10 mouse cellular contexts compared by ENCODE assay signal in genomic region chr5:103420568-103420967, GRCm38 (mm10). TPM values are rescaled to one million over a fixed set of nuclear protein-coding genes. Genes with fewer than 3 reads are reported as not detected.
DNase-seq lines count a peak whose midpoint lies in the region; ATAC-seq and TF ChIP-seq lines count a peak whose summit lies in the region.
"Had no signal": no experiment of that assay in that cellular context is flagged by ENCODE, and none has a peak within 500 bp of the region (broad histone marks: within the 10 kb centered on the region; RNA-seq: fewer than 3 reads in every experiment).

No protein-coding gene starts in this region.

- no peaks in the 10 kb centered on the region for H3K36me3 ChIP-seq in forebrain, embryonic 11.5 days (ENCODE audit: control insufficient read depth, insufficient read depth, low read length)
- no peaks in the 10 kb centered on the region for H3K36me3 ChIP-seq in forebrain, postnatal 0 days (ENCODE audit: insufficient read depth)
- H3K36me3 ChIP-seq in embryonic facial prominence, embryonic 10.5 days (replicated peaks) = no peaks in the 10 kb centered on the region
- H3K36me3 ChIP-seq in kidney, postnatal 0 days (ENCODE audit: insufficient read depth, low read length) = no peaks in the 10 kb centered on the region

- no peaks in the 10 kb centered on the region for H3K27me3 ChIP-seq in forebrain, embryonic 11.5 days (ENCODE audit: control insufficient read depth, insufficient read depth, low read length)
- H3K27me3 ChIP-seq in forebrain, postnatal 0 days (ENCODE audit: insufficient read depth, low read length) = no peaks in the 10 kb centered on the region
- peaks cover 19% of the 10 kb centered on the region for H3K27me3 ChIP-seq in embryonic facial prominence, embryonic 10.5 days (replicated peaks; ENCODE audit: low read depth, poor library complexity, severe bottlenecking)
- H3K27me3 ChIP-seq in kidney, postnatal 0 days (ENCODE audit: insufficient read depth, low read length) = no peaks in the 10 kb centered on the region

- H3K9ac ChIP-seq in forebrain, embryonic 11.5 days (ENCODE audit: low read length) = no peak overlapping the region
- no peak overlapping the region for H3K9ac ChIP-seq in forebrain, postnatal 0 days
- no peak overlapping the region for H3K9ac ChIP-seq in kidney, postnatal 0 days (ENCODE audit: low read depth, low read length)

- 37% methylated on average over 10 of the region's 10 CpGs for WGBS in forebrain, embryonic 11.5 days
- WGBS in forebrain, postnatal 0 days = 41% methylated on average over 10 of the region's 10 CpGs
- WGBS in embryonic facial prominence, embryonic 10.5 days = 36% methylated on average over 10 of the region's 10 CpGs
- WGBS in kidney, postnatal 0 days = 26% methylated on average over 10 of the region's 10 CpGs

- H3K9me3 ChIP-seq in forebrain, embryonic 11.5 days (ENCODE audit: control insufficient read depth, low read length) = no peaks in the 10 kb centered on the region
- no peaks in the 10 kb centered on the region for H3K9me3 ChIP-seq in forebrain, postnatal 0 days (ENCODE audit: low read length)
- H3K9me3 ChIP-seq in embryonic facial prominence, embryonic 10.5 days = no peaks in the 10 kb centered on the region
- H3K9me3 ChIP-seq in kidney, postnatal 0 days (replicated peaks; ENCODE audit: low read length) = no peaks in the 10 kb centered on the region
- H3K9me3 ChIP-seq: megakaryocyte, embryonic 14.5 days had no signal

- peaks cover 13% of the 10 kb centered on the region for H3K4me1 ChIP-seq in forebrain, embryonic 11.5 days (replicated peaks; ENCODE audit: control insufficient read depth, insufficient read depth, low read length)
- no peaks in the 10 kb centered on the region for H3K4me1 ChIP-seq in forebrain, postnatal 0 days (ENCODE audit: insufficient read depth)
- H3K4me1 ChIP-seq in embryonic facial prominence, embryonic 10.5 days = peaks cover 47% of the 10 kb centered on the region
- peaks cover 14% of the 10 kb centered on the region for H3K4me1 ChIP-seq in kidney, postnatal 0 days (replicated peaks; ENCODE audit: insufficient read depth, low read length)

- H3K4me2 ChIP-seq in forebrain, embryonic 11.5 days (ENCODE audit: low read depth, low read length, severe bottlenecking) = no peak overlapping the region
- no peak overlapping the region for H3K4me2 ChIP-seq in forebrain, postnatal 0 days (ENCODE audit: low read depth)
- peak overlapping the region; percentile 17; the same call in 1 of the 2 replicates for H3K4me2 ChIP-seq in kidney, postnatal 0 days (ENCODE audit: low read length)

- ATAC-seq in forebrain, embryonic 11.5 days (replicated peaks; ENCODE audit: low FRiP score) = no peak
- no peak for ATAC-seq in forebrain, postnatal 0 days
- no peak for ATAC-seq in kidney, postnatal 0 days (replicated peaks; ENCODE audit: low FRiP score, low read depth)

- no peak overlapping the region for H3K4me3 ChIP-seq in forebrain, embryonic 11.5 days (ENCODE audit: low read depth, low read length)
- H3K4me3 ChIP-seq in forebrain, postnatal 0 days (ENCODE audit: low read depth, low read length) = no peak overlapping the region
- no peak overlapping the region for H3K4me3 ChIP-seq in embryonic facial prominence, embryonic 10.5 days
- H3K4me3 ChIP-seq in kidney, postnatal 0 days (replicated peaks; ENCODE audit: low read depth, low read length) = no peak overlapping the region
- H3K4me3 ChIP-seq: heart, adult 2 months; megakaryocyte, embryonic 14.5 days had no signal

- no peak for TF ChIP-seq CTCF in forebrain, postnatal 0 days (IDR thresholded peaks at IDR 0.05; ENCODE audit: low read depth)
- TF ChIP-seq CTCF in kidney, postnatal 0 days (IDR thresholded peaks at IDR 0.05; ENCODE audit: low read depth) = no peak

- no peak overlapping the region for H3K27ac ChIP-seq in forebrain, embryonic 11.5 days (ENCODE audit: low read depth, low read length)
- no peak overlapping the region for H3K27ac ChIP-seq in forebrain, postnatal 0 days (ENCODE audit: low read depth, low read length)
- peak overlapping the region; percentile 54 for H3K27ac ChIP-seq in embryonic facial prominence, embryonic 10.5 days (replicated peaks)
- peak overlapping the region; percentile 55 for H3K27ac ChIP-seq in kidney, postnatal 0 days
- H3K27ac ChIP-seq: heart, adult 2 months had no signal

- peak; percentile 51 for DNase-seq in forebrain, embryonic 11.5 days (ENCODE audit: low spot score)
- no peak for DNase-seq in forebrain, postnatal 0 days
- no peak for DNase-seq in embryonic facial prominence, embryonic 10.5 days (ENCODE audit: low spot score)
- peak; percentile 49 for DNase-seq in kidney, postnatal 0 days (ENCODE audit: low spot score)
- peak; percentile 71 for DNase-seq in lung, postnatal 25 days (ENCODE audit: low spot score)
- DNase-seq in ovary, postnatal 36 days (ENCODE audit: low spot score) = no peak
- no peak for DNase-seq in right cerebral cortex, postnatal 10 days (ENCODE audit: low spot score in 2 of 2)
- DNase-seq in spleen, postnatal 14 days (ENCODE audit: low spot score in 2 of 2) = no peak
- DNase-seq: heart, adult 2 months had no signal

RNA-seq across cellular contexts. Expression of gene Ptpn13, which starts 4.4 kb away (rescaled TPM):
- 17.4 and 20.3 TPM in 2 replicates for polyA plus RNA-seq in forebrain, embryonic 11.5 days (2014; fragmentation: Nextera tagmentation; extraction: Ambion mirVana)
- 7.8 and 16.2 TPM in 2 replicates for total RNA-seq in forebrain, postnatal 0 days (2014; rRNA removed)
- polyA plus RNA-seq in forebrain, postnatal 0 days (2015; fragmentation: Nextera tagmentation; extraction: Ambion mirVana) = 1.1 and 1.8 TPM in 2 replicates
- polyA plus RNA-seq in embryonic facial prominence, embryonic 10.5 days (2016; fragmentation: Nextera tagmentation; extraction: Ambion mirVana) = 15.6 and 18.8 TPM in 2 replicates
- polyA plus RNA-seq in kidney, postnatal 0 days (2015; fragmentation: Nextera tagmentation; extraction: Ambion mirVana) = 20.4 and 20.8 TPM in 2 replicates

Comparison
In these comparisons a context has a peak if more than half of its experiments do, and no peak if none do; other contexts are left out.
1. DNase-seq: peak in forebrain, embryonic 11.5 days (single experiment), kidney, postnatal 0 days (single experiment) and lung, postnatal 25 days (single experiment); none in forebrain, postnatal 0 days (single experiment), embryonic facial prominence, embryonic 10.5 days (single experiment), ovary, postnatal 36 days (single experiment), right cerebral cortex, postnatal 10 days (0 of 2) and spleen, postnatal 14 days (0 of 2).
2. H3K27ac ChIP-seq: peak in embryonic facial prominence, embryonic 10.5 days (single experiment) and kidney, postnatal 0 days (single experiment); none in forebrain, embryonic 11.5 days (single experiment) and forebrain, postnatal 0 days (single experiment).